Mouse (Mus musculus) WW6 (cell line): Measurements from ENCODE around the gene Gar1.

Experiments
- DNase-seq: peaks from one replicate; pipeline ENCODE4 v3.0.0-alpha.2; 2013; ENCODE audit warnings: low read depth, low spot score

Gene Gar1

GRCm38 (mm10) chr3:129803765-129804164 lies 27.4 kb downstream of the Gar1 start, which contains the start of gene Lrit3:
Gene Lrit3 (minus strand): TSS chr3:129804030.
- no peak for DNase-seq

DNA sequence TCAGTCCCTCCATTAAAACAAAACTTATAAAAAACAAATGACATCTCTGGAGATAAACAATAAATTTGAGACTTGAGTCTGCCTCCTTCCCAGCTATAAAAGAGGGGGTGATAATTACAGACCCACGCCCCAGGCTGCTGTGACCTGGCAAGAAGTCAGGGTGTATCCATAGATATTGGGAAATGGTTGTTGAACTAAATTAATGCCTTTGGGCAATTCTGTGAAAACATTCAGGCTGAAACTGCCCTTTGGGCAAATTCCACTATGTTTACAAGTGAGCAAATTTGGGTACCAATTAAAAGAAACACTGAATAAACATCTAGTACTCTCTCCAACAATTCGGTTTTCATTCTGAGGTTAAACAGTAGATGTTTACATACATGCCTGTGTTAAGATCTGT lies 32.2 kb downstream of the Gar1 start:
- no peak for DNase-seq

DNA sequence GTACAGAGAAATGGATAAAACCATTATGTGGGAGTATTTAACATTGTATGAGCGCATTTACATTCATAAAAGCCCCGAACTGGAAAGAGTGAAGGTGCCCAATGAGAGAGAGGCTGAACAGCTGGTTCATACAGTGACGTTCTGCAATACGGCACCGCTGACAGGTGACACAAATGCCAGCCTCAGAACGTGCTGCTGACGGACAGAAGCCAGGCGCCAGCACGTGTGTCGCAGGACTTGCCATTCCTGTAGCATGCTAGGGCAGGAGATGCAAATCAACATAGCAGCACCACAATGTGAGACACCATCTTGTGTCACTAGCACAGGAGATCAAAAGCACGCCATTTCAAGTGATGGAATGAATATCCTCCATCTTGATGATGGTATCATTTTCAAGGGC lies 32.6 kb downstream of the Gar1 start:
- no peak for DNase-seq

GRCm38 (mm10) chr3:129797341-129797740 lies 33.9 kb downstream of the Gar1 start:
- DNase-seq: no peak

DNA sequence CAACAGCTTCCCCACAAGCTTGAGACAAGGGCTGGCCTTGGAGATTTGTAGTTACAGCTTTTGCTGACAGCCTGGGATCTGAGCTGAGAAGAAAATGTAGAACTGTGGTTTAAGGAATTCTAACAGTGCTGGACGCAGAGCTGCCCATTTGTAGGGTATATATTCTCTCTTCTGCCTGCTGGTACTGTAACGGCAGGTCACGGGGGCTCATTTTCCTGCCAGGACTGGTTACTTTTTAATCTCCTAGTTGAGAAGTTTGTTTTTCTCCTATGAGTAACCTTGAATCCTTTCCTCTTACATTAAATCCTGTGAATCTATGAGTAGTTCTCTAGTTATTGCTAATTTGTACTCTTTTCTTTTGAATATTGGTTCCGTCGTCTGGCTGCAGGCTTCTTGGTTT lies 37.4 kb downstream of the Gar1 start:
- no peak for DNase-seq

- DNase-seq: no peak
Measured at GRCm38 (mm10) chr3:129782746-129783145, 48.5 kb downstream of the Gar1 start.

- DNase-seq: no peak
Measured at GRCm38 (mm10) chr3:129781435-129781834, 49.8 kb downstream of the Gar1 start.
